Mouse (Mus musculus) MEL (cell line): Measurements from ENCODE around the gene Aktip. TPM values are rescaled to one million over a fixed set of nuclear protein-coding genes. Genes with fewer than 3 reads are reported as not detected.
A peak's percentile ranks its signal among the peaks of the same experiment; 100 is the strongest.

Experiments used
- DNase-seq: peaks from one replicate; pipeline ENCODE4 v3.0.0; 2011; ENCODE audit warnings: low read depth, low spot score
- H3K27ac ChIP-seq: 2 replicates; pipeline ENCODE4 v1.5.1; 2012; ENCODE audit warnings: low read depth, mild to moderate bottlenecking, control low read depth, low read length, moderate library complexity; ENCODE audit not compliant: control insufficient read depth
- H3K27me3 ChIP-seq, 2 experiments: fragments of 150-350 bp in 1 of 2; sonication (generic) in 1 of 2; 2 replicates each; pipeline ENCODE4 v1.6.1; 2012; ENCODE audit warnings: low read length in 2 of 2, mild to moderate bottlenecking in 2 of 2, improper control_type of control experiment in 1 of 2, moderate library complexity in 1 of 2; ENCODE audit not compliant: insufficient read depth in 2 of 2, control insufficient read depth in 1 of 2
- H3K36me3 ChIP-seq, 2 experiments: 2 replicates each; pipeline ENCODE4 v1.6.1; 2012 to 2014; ENCODE audit warnings: low read length in 2 of 2, improper control_type of control experiment in 1 of 2, inconsistent platforms in 1 of 2, mild to moderate bottlenecking in 1 of 2; ENCODE audit not compliant: insufficient read depth in 2 of 2, control insufficient read depth in 1 of 2
- H3K4me1 ChIP-seq, 2 experiments: fragments of 150-350 bp in 1 of 2; sonication (generic) in 1 of 2; 2 replicates each; pipeline ENCODE4 v1.6.1; 2012; ENCODE audit warnings: low read length in 2 of 2, improper control_type of control experiment in 1 of 2, mild to moderate bottlenecking in 1 of 2; ENCODE audit not compliant: insufficient read depth in 2 of 2, control insufficient read depth in 1 of 2
- H3K4me3 ChIP-seq, 2 experiments: fragments of 150-350 bp in 1 of 2; sonication (generic) in 1 of 2; 2 replicates each; pipeline ENCODE4 v1.5.1; 2012; ENCODE audit warnings: low read depth in 2 of 2, low read length in 2 of 2, mild to moderate bottlenecking in 2 of 2, moderate library complexity in 2 of 2, control low read depth in 1 of 2, improper control_type of control experiment in 1 of 2; ENCODE audit not compliant: control insufficient read depth in 1 of 2, insufficient read depth in 1 of 2
- H3K79me2 ChIP-seq: 2 replicates; pipeline ENCODE4 v1.6.1; 2012; ENCODE audit warnings: mild to moderate bottlenecking, low read length, moderate library complexity; ENCODE audit not compliant: control insufficient read depth, poor library complexity, insufficient read depth
- H3K9ac ChIP-seq: 2 replicates; pipeline ENCODE4 v1.6.1; 2012; ENCODE audit warnings: low read depth, mild to moderate bottlenecking, control low read depth, low read length, moderate library complexity; ENCODE audit not compliant: control insufficient read depth, poor library complexity, severe bottlenecking
- H3K9me3 ChIP-seq: fragments of 150-350 bp; sonication (generic); replicated peaks from 2 replicates; pipeline ENCODE4 v1.6.1; 2012; ENCODE audit warnings: mild to moderate bottlenecking, low read length, improper control_type of control experiment, moderate library complexity; ENCODE audit not compliant: insufficient read depth
- CHD2 ChIP-seq: IDR thresholded peaks from 2 replicates; pipeline ENCODE4 v1.6.1; 2011; ENCODE audit warnings: low read length, improper control_type of control experiment
- CTCF ChIP-seq, 3 experiments: IDR thresholded peaks in 2 of 3; conservative IDR thresholded peaks in 1 of 3; 2 replicates each; pipeline ENCODE4 v1.5.1; 2011 to 2012; ENCODE audit warnings: low read length in 3 of 3, low read depth in 2 of 3, mild to moderate bottlenecking in 2 of 3, improper control_type of control experiment in 1 of 3, inconsistent platforms in 1 of 3, mixed read lengths in 1 of 3, moderate library complexity in 1 of 3; ENCODE audit not compliant: control insufficient read depth in 1 of 3, insufficient read depth in 1 of 3, poor library complexity in 1 of 3, severe bottlenecking in 1 of 3
- E2F4 ChIP-seq: IDR thresholded peaks from 2 replicates; pipeline ENCODE4 v1.6.1; 2011; ENCODE audit warnings: low read depth, low read length, improper control_type of control experiment, borderline replicate concordance
- HCFC1 ChIP-seq: IDR thresholded peaks from 2 replicates; pipeline ENCODE4 v1.6.1; 2012; ENCODE audit warnings: low read depth, mild to moderate bottlenecking, inconsistent platforms, low read length, improper control_type of control experiment, moderate library complexity
- JUND ChIP-seq: IDR thresholded peaks from 2 replicates; pipeline ENCODE4 v1.6.1; 2011; ENCODE audit warnings: low read depth, mild to moderate bottlenecking, improper control_type of control experiment, low read length
- MAFK ChIP-seq: IDR thresholded peaks from 2 replicates; pipeline ENCODE4 v1.6.1; 2011; ENCODE audit warnings: low read depth, mild to moderate bottlenecking, low read length, improper control_type of control experiment, borderline replicate concordance
- MAX ChIP-seq: IDR thresholded peaks from 2 replicates; pipeline ENCODE4 v1.6.1; 2011; ENCODE audit warnings: low read length, improper control_type of control experiment
- NRF1 ChIP-seq: IDR thresholded peaks from 2 replicates; pipeline ENCODE4 v1.6.1; 2014; ENCODE audit warnings: low read depth, mild to moderate bottlenecking, inconsistent platforms, low read length, improper control_type of control experiment, moderate library complexity; ENCODE audit not compliant: poor library complexity, insufficient read depth, severe bottlenecking
- POLR2AphosphoS5 ChIP-seq: IDR thresholded peaks from 2 replicates; pipeline ENCODE4 v1.6.1; 2012; ENCODE audit warnings: low read depth, borderline replicate concordance, mild to moderate bottlenecking, inconsistent platforms, low read length, moderate library complexity, mixed read lengths
- RAD21 ChIP-seq: IDR thresholded peaks from 2 replicates; pipeline ENCODE4 v1.6.1; 2011; ENCODE audit warnings: mild to moderate bottlenecking, low read depth, low read length, improper control_type of control experiment
- RCOR1 ChIP-seq: IDR thresholded peaks from 2 replicates; pipeline ENCODE4 v1.6.1; 2012; ENCODE audit warnings: low read depth, mild to moderate bottlenecking, inconsistent platforms, low read length, improper control_type of control experiment
- SIN3A ChIP-seq: IDR thresholded peaks from 2 replicates; pipeline ENCODE4 v1.6.1; 2012; ENCODE audit warnings: low read length, improper control_type of control experiment, inconsistent platforms
- SMC3 ChIP-seq: IDR thresholded peaks from 2 replicates; pipeline ENCODE4 v1.6.1; 2011; ENCODE audit warnings: low read depth, low read length, improper control_type of control experiment
- TBP ChIP-seq: IDR thresholded peaks from 2 replicates; pipeline ENCODE4 v1.8.0; 2011; ENCODE audit warnings: low read depth, low read length, improper control_type of control experiment
- TCF12 ChIP-seq: IDR thresholded peaks from 2 replicates; pipeline ENCODE4 v1.6.1; 2014; ENCODE audit warnings: low read depth, mild to moderate bottlenecking, inconsistent platforms, low read length, improper control_type of control experiment, moderate library complexity
- UBTF ChIP-seq: IDR thresholded peaks from 2 replicates; pipeline ENCODE4 v1.6.1; 2012; ENCODE audit warnings: low read depth, mild to moderate bottlenecking, inconsistent platforms, low read length, improper control_type of control experiment, moderate library complexity, borderline replicate concordance; ENCODE audit not compliant: insufficient read depth
- ZC3H11A ChIP-seq: IDR thresholded peaks from 2 replicates; pipeline ENCODE4 v1.6.1; 2012; ENCODE audit warnings: low read depth, mild to moderate bottlenecking, inconsistent platforms, low read length, improper control_type of control experiment
- ZKSCAN1 ChIP-seq: IDR thresholded peaks from 2 replicates; pipeline ENCODE4 v1.6.1; 2012; ENCODE audit warnings: low read depth, mild to moderate bottlenecking, inconsistent platforms, low read length, improper control_type of control experiment, moderate library complexity
- ZMIZ1 ChIP-seq: IDR thresholded peaks from 2 replicates; pipeline ENCODE4 v1.6.1; 2012; ENCODE audit warnings: low read depth, mild to moderate bottlenecking, inconsistent platforms, low read length, improper control_type of control experiment, moderate library complexity
- polyA plus RNA-seq, 2 experiments: library from polyadenylated mRNA; stranded (reverse) in 1 of 2; unstranded in 1 of 2; fragments of >175 nt in 1 of 2; fragments of >200 nt in 1 of 2; gene quantifications; 2 replicates each; pipeline versions ENCODE4 v1.2.1 to v1.2.4; 2012; ENCODE audit warnings: low replicate concordance in 2 of 2, low read depth in 1 of 2; ENCODE audit not compliant: insufficient read length in 2 of 2, insufficient read depth in 1 of 2, missing spikeins in 1 of 2
- total RNA-seq: library from RNA; depleted of rRNA; stranded (reverse); fragments of 300-350 nt; gene quantifications from 2 replicates; pipeline ENCODE4 v1.2.3, GENCODE M21; 2012

Aktip gene
- total and polyA plus RNA-seq, 3 experiments, result 4.6 to 8.5 TPM; not detected in 1

GRCm38 (mm10) chr8:91197233-91197632 is 2.5 kb downstream of the Aktip start:
- H3K9me3 ChIP-seq, result no peaks in the 10 kb centered on the region
- peaks cover 0 to 1% of the 10 kb centered on the region in 2 experiments; a peak in 1 of 4 replicates for H3K27me3 ChIP-seq
- no peak overlapping the region for H3K4me3 ChIP-seq
- TF ChIP-seq CTCF (IDR thresholded peaks at IDR 0.05 in 2 of 3, conservative IDR thresholded peaks at IDR 0.05 in 1 of 3; ENCODE audit: control insufficient read depth in 1 of 3, insufficient read depth in 1 of 3, low read depth in 2 of 3, low read length in 3 of 3, poor library complexity in 1 of 3, severe bottlenecking in 1 of 3), result no peak
- TF ChIP-seq ZKSCAN1, result no peak
- TF ChIP-seq TCF12, result no peak
- no peak for TF ChIP-seq UBTF
- no peak for TF ChIP-seq CHD2
- TF ChIP-seq MAX, result no peak
- TF ChIP-seq ZC3H11A, result no peak
- TF ChIP-seq E2F4, result no peak
- TF ChIP-seq NRF1, result no peak
- TF ChIP-seq TBP, result no peak
- no peak for TF ChIP-seq SIN3A
- TF ChIP-seq ZMIZ1, result no peak
- no peak for TF ChIP-seq SMC3
- H3K36me3 ChIP-seq, result no peaks in the 10 kb centered on the region
- H3K27ac ChIP-seq, result no peak overlapping the region
- H3K9ac ChIP-seq, result no peak overlapping the region
- H3K4me1 ChIP-seq, result no peaks in the 10 kb centered on the region; a peak in 1 of 4 replicates
- DNase-seq, result no peak
- no peaks in the 10 kb centered on the region for H3K79me2 ChIP-seq

GRCm38 (mm10) chr8:91196661-91197060 is 3.1 kb downstream of the Aktip start:
- peak; percentile 39 for DNase-seq
- Histone ChIP-seq H3K9ac (no peak overlapping the region), H3K27me3 (peaks cover 0 to 1% of the 10 kb centered on the region in 2 experiments; a peak in 1 of 4 replicates)
- TF ChIP-seq ZC3H11A, result no peak
- TF ChIP-seq SIN3A, result no peak
- peak; percentile 17 for TF ChIP-seq RAD21
- no peak for TF ChIP-seq JUND
- no peak for TF ChIP-seq POLR2AphosphoS5
- TF ChIP-seq HCFC1, result no peak
- no peak for TF ChIP-seq MAFK
- TF ChIP-seq RCOR1, result no peak
- TF ChIP-seq CTCF (IDR thresholded peaks at IDR 0.05 in 2 of 3, conservative IDR thresholded peaks at IDR 0.05 in 1 of 3; ENCODE audit: control insufficient read depth in 1 of 3, insufficient read depth in 1 of 3, low read depth in 2 of 3, low read length in 3 of 3, poor library complexity in 1 of 3, severe bottlenecking in 1 of 3), result peak; percentile 23 to 64 (median 56); a peak in 5 of 6 replicates
- peak; percentile 34 for TF ChIP-seq SMC3
- TF ChIP-seq, all 39 proteins: peak for 3
- H3K9me3 ChIP-seq, result no peaks in the 10 kb centered on the region
- H3K36me3 ChIP-seq, result no peaks in the 10 kb centered on the region
- H3K4me1 ChIP-seq, result no peaks in the 10 kb centered on the region; a peak in 1 of 4 replicates
- H3K27ac ChIP-seq, result no peak overlapping the region
- no peaks in the 10 kb centered on the region for H3K79me2 ChIP-seq
- H3K4me3 ChIP-seq, result no peak overlapping the region
